Mouse (Mus musculus) midbrain, embryonic 14.5 days (tissue): Measurements from ENCODE around the gene Tmem156. TPM values are rescaled to one million over a fixed set of nuclear protein-coding genes. Genes with fewer than 3 reads are reported as not detected.
"Not testable (repeated sequence)": the region's sequence is repeated elsewhere in the genome, so short reads cannot be mapped to it uniquely, and the experiment has no call there.

Experiments used
- ATAC-seq: fragments of 200-750 bp; cut with Nextera tagmentation; 2 replicates; pipeline ENCODE4 v1.8.0; 2017; ENCODE audit warnings: moderate number of reproducible peaks, moderate library complexity; ENCODE audit not compliant: low FRiP score, low TSS enrichment
- DNase-seq: peaks from one replicate; pipeline ENCODE4 v3.0.0-alpha.2; 2015
- H3K27ac ChIP-seq: fragments of 300-500 bp; sonication (generic); replicated peaks from 2 replicates; pipeline ENCODE4 v1.5.1; 2014; ENCODE audit warnings: mild to moderate bottlenecking, low read depth, low read length, moderate library complexity
- H3K27me3 ChIP-seq: fragments of 300-500 bp; sonication (generic); 2 replicates; pipeline ENCODE4 v1.6.1; 2014; ENCODE audit warnings: low read length, control low read depth, mixed read lengths; ENCODE audit not compliant: control insufficient read depth, insufficient read depth
- H3K36me3 ChIP-seq: fragments of 300-500 bp; sonication (generic); 2 replicates; pipeline ENCODE4 v1.6.1; 2014; ENCODE audit warnings: low read length, control low read depth; ENCODE audit not compliant: control insufficient read depth, insufficient read depth
- H3K4me1 ChIP-seq: fragments of 300-500 bp; sonication (generic); 2 replicates; pipeline ENCODE4 v1.6.1; 2014; ENCODE audit warnings: mild to moderate bottlenecking, antibody characterized with exemption, low read length, control low read depth; ENCODE audit not compliant: control insufficient read depth, insufficient read depth
- H3K4me2 ChIP-seq: fragments of 300-500 bp; sonication (generic); 2 replicates; pipeline ENCODE4 v1.6.1; 2014; ENCODE audit warnings: mild to moderate bottlenecking, low read length, moderate library complexity
- H3K4me3 ChIP-seq: fragments of 300-500 bp; sonication (generic); replicated peaks from 2 replicates; pipeline ENCODE4 v1.5.1; 2014; ENCODE audit warnings: low read depth, low read length
- H3K9ac ChIP-seq: fragments of 300-500 bp; sonication (generic); replicated peaks from 2 replicates; pipeline ENCODE4 v1.6.1; 2014; ENCODE audit warnings: mild to moderate bottlenecking, low read length, moderate library complexity
- H3K9me3 ChIP-seq: fragments of 300-500 bp; sonication (generic); 2 replicates; pipeline ENCODE4 v1.6.1; 2016; ENCODE audit warnings: low read length, control low read depth, mixed read lengths; ENCODE audit not compliant: control insufficient read depth
- WGBS: fragments of 180-500 bp; shearing (Covaris S2); extraction: QIAGEN DNeasy Blood & Tissue Kit; methylation state at CpG from one replicate; pipeline ENCODE4 v1.1.7; 2014; 5-methylcytosine and 5-hydroxymethylcytosine counted together
- polyA plus RNA-seq: library from polyadenylated mRNA; unstranded; fragments of >200 nt; fragmentation: Nextera tagmentation; extraction: Ambion mirVana; gene quantifications from 2 replicates; pipeline ENCODE4 v1.2.1, GENCODE M21; 2014

Gene Tmem156
- polyA plus RNA-seq, 1 experiment from 2014 or later: not detected

DNA sequence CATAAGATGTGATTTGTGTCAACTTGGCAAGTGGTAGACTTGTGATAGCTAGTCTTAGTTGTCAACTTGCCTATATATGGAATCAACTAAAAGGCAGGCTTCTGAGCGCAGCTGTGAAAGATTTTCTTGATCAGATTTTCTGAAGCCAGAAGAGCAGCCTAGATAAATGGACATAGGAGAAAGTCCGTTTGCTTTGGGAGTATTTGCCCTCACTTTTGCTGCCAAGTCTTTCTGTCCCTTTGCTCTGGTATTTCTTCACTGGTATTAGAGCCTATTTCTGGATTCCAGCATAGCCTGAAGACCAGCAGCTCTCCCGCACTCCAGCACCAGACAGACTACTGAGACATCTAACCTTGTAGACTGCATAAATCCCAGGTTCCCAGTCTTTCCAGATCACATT is 30.7 kb upstream of the Tmem156 start:
- no peak for ATAC-seq
- H3K4me2 ChIP-seq: no peak overlapping the region
- H3K9ac ChIP-seq: no peak overlapping the region
- no peak overlapping the region for H3K4me3 ChIP-seq
- H3K27ac ChIP-seq: no peak overlapping the region
- no peak for DNase-seq
- WGBS: 93% methylated on average over 3 of the region's 3 CpGs
- no peaks in the 10 kb centered on the region for H3K9me3 ChIP-seq
- H3K36me3 ChIP-seq: no peaks in the 10 kb centered on the region
- H3K27me3 ChIP-seq: no peaks in the 10 kb centered on the region
- no peaks in the 10 kb centered on the region for H3K4me1 ChIP-seq

DNA sequence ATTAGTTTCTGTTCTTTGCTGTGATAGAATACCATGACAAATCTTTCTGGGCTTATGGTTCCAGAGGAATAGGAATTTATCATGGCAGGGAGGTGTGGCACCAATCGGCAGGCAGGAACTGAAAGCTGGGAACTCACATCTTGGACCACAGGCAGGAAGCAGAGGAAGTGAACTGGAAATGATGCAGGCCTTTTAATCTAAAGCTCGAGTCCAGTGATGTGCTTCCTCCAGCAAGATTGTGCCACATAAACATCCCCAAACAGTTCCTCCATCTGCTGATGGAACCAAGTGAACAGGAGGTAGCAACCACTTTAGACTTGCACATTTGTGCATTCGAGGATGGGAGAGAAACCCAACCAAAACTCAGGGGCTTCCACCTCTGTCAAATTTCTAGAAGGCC is 28.0 kb upstream of the Tmem156 start:
- H3K4me3 ChIP-seq: no peak overlapping the region
- no peak overlapping the region for H3K4me2 ChIP-seq
- DNase-seq (no peak), ATAC-seq (no peak)
- no peaks in the 10 kb centered on the region for H3K4me1 ChIP-seq
- H3K27ac ChIP-seq: no peak overlapping the region
- H3K36me3 ChIP-seq: 0 out of 2 replicates have a peak, but pooled peaks cover 2% of the 10 kb centered on the region
- no peaks in the 10 kb centered on the region for H3K9me3 ChIP-seq
- WGBS: 78% methylated on average over 3 of the region's 3 CpGs
- no peak overlapping the region for H3K9ac ChIP-seq
- H3K27me3 ChIP-seq: no peaks in the 10 kb centered on the region

DNA sequence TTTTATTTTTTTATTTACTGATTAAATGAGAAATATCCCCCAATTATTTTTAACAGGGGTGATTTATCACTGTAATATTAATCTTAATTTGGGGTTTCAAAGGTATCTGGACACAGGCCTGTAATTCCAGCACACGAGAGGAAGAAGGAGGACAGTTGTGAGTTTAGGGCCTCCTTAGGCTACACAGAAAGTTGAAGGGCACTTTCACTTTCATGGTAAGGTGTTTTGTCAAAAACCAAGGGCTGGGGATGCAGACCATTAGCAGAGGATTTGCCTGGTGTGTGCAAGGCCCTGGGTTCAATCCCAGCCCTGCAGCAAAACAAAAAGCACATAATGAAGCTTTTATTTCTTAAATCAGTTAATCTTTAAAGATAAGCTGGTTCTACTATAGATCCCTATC is 27.6 kb upstream of the Tmem156 start:
- Histone ChIP-seq H3K4me2 (no peak overlapping the region), H3K9me3 (no peaks in the 10 kb centered on the region), H3K27ac (no peak overlapping the region), H3K9ac (no peak overlapping the region), H3K27me3 (no peaks in the 10 kb centered on the region), H3K4me1 (no peaks in the 10 kb centered on the region), H3K4me3 (no peak overlapping the region), H3K36me3 (0 out of 2 replicates have a peak, but pooled peaks cover 2% of the 10 kb centered on the region)
- DNase-seq (no peak), ATAC-seq (no peak)
- WGBS: 94% methylated on average over 1 of the region's 1 CpGs

DNA sequence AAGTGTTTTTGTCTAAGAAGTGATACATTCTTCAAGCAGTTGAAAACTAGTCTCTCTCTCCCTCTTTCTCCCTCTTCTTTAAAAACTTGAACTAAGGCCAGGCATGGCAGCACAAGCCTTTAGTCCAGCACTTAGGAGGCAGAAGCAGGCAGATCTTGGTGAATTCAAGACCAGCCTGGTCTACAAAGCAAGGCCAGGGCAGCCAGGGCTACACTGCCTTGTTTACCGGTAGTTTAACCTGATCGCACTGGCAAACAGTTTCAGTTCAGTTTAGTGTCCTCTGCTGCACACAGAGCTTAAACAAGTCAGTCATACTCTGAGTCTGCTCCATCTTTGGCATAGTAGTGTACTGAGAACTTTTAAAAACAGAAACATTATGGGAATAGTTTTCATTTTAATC is 24.9 kb upstream of the Tmem156 start:
- WGBS: 96% methylated on average over 2 of the region's 2 CpGs
- no peaks in the 10 kb centered on the region for H3K4me1 ChIP-seq
- H3K27ac ChIP-seq: no peak overlapping the region
- H3K36me3 ChIP-seq: 0 out of 2 replicates have a peak, but pooled peaks cover 2% of the 10 kb centered on the region
- no peak overlapping the region for H3K4me2 ChIP-seq
- DNase-seq: no peak
- no peaks in the 10 kb centered on the region for H3K27me3 ChIP-seq
- H3K4me3 ChIP-seq: no peak overlapping the region
- H3K9me3 ChIP-seq: no peaks in the 10 kb centered on the region
- no peak for ATAC-seq
- no peak overlapping the region for H3K9ac ChIP-seq

DNA sequence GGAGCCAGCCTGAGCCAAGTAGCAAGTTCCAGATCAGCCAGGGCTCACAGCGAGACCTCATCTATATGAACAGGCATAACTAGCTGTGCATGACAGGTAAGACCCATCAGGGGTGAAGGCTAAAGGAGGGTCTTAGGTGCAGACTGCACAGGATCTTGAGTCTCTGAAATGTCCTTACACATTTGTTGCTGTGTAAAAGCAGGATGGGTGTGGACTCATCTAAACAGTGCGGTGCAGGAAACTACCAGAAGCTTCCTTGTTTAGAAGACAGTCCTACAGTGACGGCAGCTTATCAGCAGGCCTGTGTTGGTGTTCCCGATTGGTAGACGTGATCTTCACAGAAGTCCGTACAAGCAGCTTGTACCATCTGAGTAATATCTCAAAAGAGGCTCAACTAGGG is 21.4 kb upstream of the Tmem156 start:
- DNase-seq (no peak), ATAC-seq (no peak)
- no peak overlapping the region for H3K27ac ChIP-seq
- no peaks in the 10 kb centered on the region for H3K9me3 ChIP-seq
- H3K9ac ChIP-seq: no peak overlapping the region
- no peaks in the 10 kb centered on the region for H3K27me3 ChIP-seq
- no peaks in the 10 kb centered on the region for H3K4me1 ChIP-seq
- H3K4me3 ChIP-seq: no peak overlapping the region
- no peak overlapping the region for H3K4me2 ChIP-seq
- WGBS: 94% methylated on average over 6 of the region's 6 CpGs
- H3K36me3 ChIP-seq: 0 out of 2 replicates have a peak, but pooled peaks cover 2% of the 10 kb centered on the region

DNA sequence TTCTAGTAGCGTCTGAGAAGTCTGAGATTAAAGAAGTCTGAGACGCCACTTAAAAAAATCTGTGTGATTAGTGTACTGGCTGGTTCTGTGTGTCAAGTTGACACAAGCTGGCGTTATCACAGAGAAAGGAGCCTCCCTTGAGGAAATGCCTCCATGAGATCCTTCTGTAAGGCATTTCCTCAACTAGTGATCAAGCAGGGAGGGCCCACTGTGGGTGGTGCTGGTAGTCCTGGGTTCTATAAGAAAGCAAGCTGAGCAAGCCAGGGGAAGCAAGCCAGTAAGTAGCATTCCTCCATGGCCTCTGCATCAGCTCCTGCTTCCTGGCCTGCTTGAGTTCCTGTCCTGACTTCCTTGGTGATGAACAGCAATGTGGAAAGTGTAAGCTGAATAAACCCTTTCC is 20.3 kb upstream of the Tmem156 start:
- not testable (repeated sequence) for H3K27me3 ChIP-seq, H3K27ac ChIP-seq, H3K4me3 ChIP-seq, ATAC-seq, H3K9me3 ChIP-seq, H3K4me2 ChIP-seq, H3K4me1 ChIP-seq, H3K9ac ChIP-seq, H3K36me3 ChIP-seq, DNase-seq
- WGBS: 78% methylated on average over 3 of the region's 3 CpGs

DNA sequence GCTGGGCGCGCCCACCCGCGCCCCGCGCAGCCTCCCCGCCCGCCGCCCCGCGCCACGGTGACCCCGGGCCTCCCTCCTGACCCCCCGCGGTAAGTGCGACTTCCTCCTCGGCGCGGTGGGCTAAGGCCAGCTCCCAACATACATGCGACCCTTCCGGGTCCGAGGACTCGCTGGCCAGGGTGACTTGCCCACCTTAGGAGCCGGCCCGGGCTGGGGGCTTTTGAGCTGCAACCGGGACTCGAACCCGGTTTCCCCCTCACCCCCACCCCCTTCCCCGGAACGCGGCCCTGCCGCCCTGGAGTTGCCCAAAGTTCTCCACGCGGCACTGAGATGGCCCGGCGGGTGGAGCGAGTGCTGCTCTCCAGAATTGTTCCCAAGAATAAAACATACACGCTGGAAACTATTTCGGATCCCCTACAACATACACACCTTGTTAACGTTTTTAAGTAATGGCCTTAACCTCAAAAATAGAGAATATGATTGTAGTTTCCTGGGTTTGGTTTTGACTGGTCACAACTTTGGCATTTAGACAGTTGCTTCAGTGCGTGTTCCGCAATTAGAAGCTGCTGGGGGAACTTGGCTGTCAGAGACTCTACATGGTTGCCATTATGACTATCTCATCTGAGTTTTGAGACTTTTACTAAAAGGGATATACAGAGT is 16.0 kb upstream of the Tmem156 start:
- 4% methylated on average over 37 of the region's 42 CpGs for WGBS
- Histone ChIP-seq H3K36me3 (no peaks in the 10 kb centered on the region), H3K9ac (peak overlapping the region; percentile 77), H3K4me3 (peak overlapping the region; percentile 77), H3K27me3 (no peaks in the 10 kb centered on the region), H3K27ac (peak overlapping the region; percentile 60), H3K4me2 (peak overlapping the region; percentile 90), H3K9me3 (no peaks in the 10 kb centered on the region), H3K4me1 (no peaks in the 10 kb centered on the region; the same call in 1 of the 2 replicates)
- ATAC-seq (peak; percentile 70; the same call in 1 of the 2 replicates), DNase-seq (peak; percentile 32)

DNA sequence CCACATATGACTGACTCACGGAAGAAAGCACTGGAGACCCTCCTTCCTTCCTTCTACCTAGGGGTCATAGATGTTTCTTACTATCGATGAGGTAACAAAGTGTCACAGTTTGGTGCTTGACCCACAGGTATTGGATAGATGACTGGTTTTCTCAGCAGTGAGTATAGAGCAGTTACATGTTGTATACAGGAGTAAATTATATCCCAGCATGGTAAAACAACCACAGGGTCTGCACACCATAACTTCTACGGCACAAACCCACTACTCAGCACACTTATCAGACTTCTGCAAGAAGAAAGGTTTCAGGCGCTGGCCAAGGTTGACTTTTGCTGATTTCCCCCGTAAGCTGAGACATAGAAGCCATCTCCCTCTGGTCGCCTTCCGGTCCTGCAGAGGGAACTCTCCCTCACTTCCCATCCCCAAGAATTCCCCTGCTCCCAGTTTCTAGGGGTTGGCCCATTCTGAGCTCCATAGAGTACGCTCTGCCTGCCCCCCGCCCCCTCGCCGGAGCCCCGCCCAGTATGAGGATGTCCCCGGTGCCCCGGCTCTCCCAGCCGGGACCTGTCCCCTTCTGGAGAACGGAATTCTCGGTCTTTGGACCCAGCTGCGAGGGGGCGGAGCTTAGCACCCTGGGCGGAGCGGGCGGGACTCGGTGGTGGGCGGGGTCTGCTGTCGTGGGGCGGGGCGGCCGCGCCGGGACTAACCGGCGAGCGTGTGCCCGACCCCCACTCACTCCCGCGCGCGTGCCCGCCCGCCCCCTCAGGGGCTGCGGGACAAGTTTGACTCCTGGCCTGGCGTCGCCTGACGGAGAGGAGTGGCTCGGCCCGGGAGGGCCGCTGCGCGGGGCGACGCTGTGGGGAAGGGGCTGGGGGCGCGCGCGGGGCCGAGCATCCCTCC is 15.2 kb upstream of the Tmem156 start, which contains the start of gene Klhl5:
Gene Klhl5, plus strand, starts transcription at position 664 of the 897 bp plus-strand sequence.
- H3K4me1 ChIP-seq: peaks cover 8% of the 10 kb centered on the region
- WGBS: 4% methylated on average over 47 of the region's 56 CpGs
- H3K27me3 ChIP-seq: no peaks in the 10 kb centered on the region
- H3K9me3 ChIP-seq: no peaks in the 10 kb centered on the region
- peak; percentile 90 for DNase-seq
- ATAC-seq: peak; percentile 92
- peak within 1 kb of the TSS; percentile 77 for H3K9ac ChIP-seq
- peak within 1 kb of the TSS; percentile 60 for H3K27ac ChIP-seq
- peak within 1 kb of the TSS; percentile 90 for H3K4me2 ChIP-seq
- no peaks in the 10 kb centered on the region for H3K36me3 ChIP-seq
- peak within 1 kb of the TSS; percentile 77 for H3K4me3 ChIP-seq
